Mouse (Mus musculus): ENCODE data around the gene Pip5k1c. TPM values are rescaled to one million over a fixed set of nuclear protein-coding genes. Genes with fewer than 3 reads are reported as not detected.

The Pip5k1c gene
- polyA plus RNA-seq, 1 experiment from 2014 or later, result 123 TPM

DNA sequence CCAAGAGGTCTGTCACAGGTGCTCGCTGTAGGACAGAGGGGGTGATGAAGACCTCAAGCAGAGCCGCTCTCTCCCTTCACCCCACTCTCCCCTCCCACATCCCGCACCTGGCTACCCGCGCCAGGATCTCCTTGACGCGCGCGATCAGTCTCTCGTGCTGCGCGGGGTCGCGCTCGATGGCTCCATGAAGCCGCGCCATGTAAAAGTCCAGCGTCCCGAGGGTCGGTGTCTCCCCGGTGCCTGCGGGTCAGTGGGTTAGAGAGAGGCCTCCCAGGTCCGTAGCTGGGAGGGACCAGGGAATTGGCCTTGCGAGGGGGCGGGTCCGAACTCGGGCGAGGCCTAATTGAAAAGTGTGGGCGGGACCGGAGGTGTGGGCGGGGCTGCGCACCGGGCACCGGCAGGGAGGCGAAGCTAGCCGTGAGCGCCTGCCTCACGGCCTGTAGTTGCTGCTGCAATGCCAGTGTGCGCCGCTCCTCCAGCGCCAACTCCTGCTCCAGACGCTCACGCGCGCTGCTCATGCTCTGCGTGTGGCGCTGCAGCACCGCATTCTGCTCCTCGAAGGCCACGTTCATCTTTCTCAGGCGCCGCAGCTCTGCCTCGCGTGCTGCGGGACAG lies 53.8 kb downstream of the Pip5k1c start:
- Histone ChIP-seq H3K4me1 (peaks cover 29% of the 10 kb centered on the region), H3K27me3 (peaks cover 44% of the 10 kb centered on the region), H3K9me3 (no peaks in the 10 kb centered on the region), H3K27ac (replicated peaks) (no peak overlapping the region), H3K36me3 (no peaks in the 10 kb centered on the region), H3K4me3 (peak overlapping the region; percentile 33), H3K9ac (replicated peaks) (peak overlapping the region; percentile 29; the same call in 1 of the 2 replicates), H3K4me2 (replicated peaks) (peak overlapping the region; percentile 49)
- 5% methylated on average over 55 of the region's 55 CpGs for WGBS
- ATAC-seq (replicated peaks), result no peak

DNA sequence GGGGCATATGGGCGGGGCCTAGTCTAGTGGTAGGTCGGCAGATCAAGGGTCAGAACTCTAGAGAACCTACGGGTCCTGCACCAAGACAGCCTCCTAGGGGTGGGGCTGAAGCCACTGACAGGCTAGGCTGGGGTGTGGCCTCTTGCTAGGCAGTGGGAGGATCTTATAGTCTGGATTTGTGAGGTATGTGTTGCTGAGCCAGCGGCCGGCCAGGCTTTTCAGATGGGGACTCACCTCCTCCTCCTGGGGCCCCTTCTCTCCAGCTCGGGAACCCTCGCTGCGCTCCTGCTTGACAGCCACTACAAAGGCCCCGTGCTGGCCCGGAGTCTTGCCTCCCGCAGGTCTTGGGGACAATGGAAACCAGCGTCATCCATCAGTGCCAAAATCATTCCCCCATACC lies 56.4 kb downstream of the Pip5k1c start:
- H3K4me3 ChIP-seq, result peak overlapping the region; percentile 74

DNA sequence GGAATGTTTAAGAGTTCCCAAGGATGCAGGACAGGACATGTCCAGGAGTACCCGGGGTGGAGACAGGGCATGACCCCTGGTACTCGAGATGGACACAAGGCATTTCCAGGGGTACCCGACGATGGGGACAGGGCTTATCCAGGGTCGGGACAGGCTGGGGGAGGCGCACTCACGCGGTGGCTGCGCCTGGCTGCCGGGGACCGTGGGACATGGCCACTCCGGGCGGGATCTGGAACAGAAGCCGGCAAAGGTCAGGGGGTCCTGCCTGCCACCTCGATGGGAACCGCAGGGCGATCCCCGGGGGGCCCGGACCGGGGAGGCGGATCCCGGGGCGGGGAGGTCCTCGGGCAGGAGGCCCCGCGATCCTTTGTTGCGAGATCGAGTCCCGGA lies 57.2 kb downstream of the Pip5k1c start:
- no peak overlapping the region for H3K27ac ChIP-seq (replicated peaks)
- H3K4me1 ChIP-seq, result peaks cover 21% of the 10 kb centered on the region
- H3K27me3 ChIP-seq, result peaks cover 11% of the 10 kb centered on the region; the same call in 1 of the 2 replicates
- no peaks in the 10 kb centered on the region for H3K9me3 ChIP-seq
- peak overlapping the region; percentile 74 for H3K4me3 ChIP-seq
- WGBS, result 1% methylated on average over 27 of the region's 29 CpGs
- peak; percentile 20 for ATAC-seq (replicated peaks)
- H3K9ac ChIP-seq (replicated peaks), result peak overlapping the region; percentile 63
- H3K36me3 ChIP-seq, result no peaks in the 10 kb centered on the region
- H3K4me2 ChIP-seq (replicated peaks), result peak overlapping the region; percentile 85

More for the DNA sequence above, 56.4 kb downstream of the Pip5k1c start:
- Histone ChIP-seq H3K9ac (replicated peaks) (peak overlapping the region; percentile 63; the same call in 1 of the 2 replicates), H3K4me2 (replicated peaks) (peak overlapping the region; percentile 85), H3K4me1 (peaks cover 21% of the 10 kb centered on the region), H3K9me3 (no peaks in the 10 kb centered on the region), H3K27ac (replicated peaks) (no peak overlapping the region), H3K27me3 (peaks cover 19% of the 10 kb centered on the region; the same call in 1 of the 2 replicates), H3K36me3 (no peaks in the 10 kb centered on the region)
- 7% methylated on average over 12 of the region's 12 CpGs for WGBS
- ATAC-seq (replicated peaks), result no peak

DNA sequence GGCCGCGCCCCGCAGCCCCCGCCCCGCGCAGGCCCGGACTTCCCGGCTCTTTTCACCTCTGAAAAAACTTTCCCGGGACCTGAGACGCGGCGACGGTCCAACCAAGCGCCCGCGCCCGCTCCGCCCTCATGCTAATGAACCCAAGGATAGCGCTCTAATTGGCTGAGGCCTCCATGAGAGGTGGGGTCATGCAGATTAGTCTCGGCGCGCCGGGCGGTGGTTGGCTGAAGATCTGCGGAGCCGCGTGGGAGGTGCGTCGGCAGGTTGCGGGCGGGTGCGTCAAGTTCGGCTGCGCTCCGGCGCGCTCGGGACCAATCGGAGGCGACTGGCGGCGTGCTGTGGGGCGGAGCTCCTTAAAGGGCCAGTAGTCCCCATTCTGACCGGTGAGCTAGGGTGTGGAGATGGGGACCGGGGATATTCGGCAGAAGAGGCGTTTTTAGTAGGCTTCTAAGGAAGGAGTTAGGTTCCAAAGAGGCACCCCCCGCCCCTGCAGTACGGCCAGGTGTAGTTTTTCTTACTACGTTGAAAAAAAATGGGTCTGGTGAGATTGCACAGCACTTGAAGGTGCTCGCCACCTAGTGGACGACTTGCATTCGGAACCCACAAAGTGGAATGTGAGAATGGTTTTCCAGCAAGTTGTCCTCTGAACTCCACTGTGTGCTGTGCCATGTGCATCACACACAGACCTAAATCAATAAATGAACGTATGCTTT lies 57.7 kb downstream of the Pip5k1c start, which contains the start of gene Hmg20b:
Hmg20b (minus strand) TSS at position 130 of the 713 bp plus-strand sequence.
- Histone ChIP-seq H3K4me1 (peaks cover 21% of the 10 kb centered on the region), H3K27ac (replicated peaks) (peak within 1 kb of the TSS; percentile 69), H3K4me3 (peak within 1 kb of the TSS; percentile 74), H3K9ac (replicated peaks) (peak within 1 kb of the TSS; percentile 63), H3K27me3 (peaks cover 6% of the 10 kb centered on the region; the same call in 1 of the 2 replicates), H3K36me3 (no peaks in the 10 kb centered on the region), H3K9me3 (no peaks in the 10 kb centered on the region), H3K4me2 (replicated peaks) (peak within 1 kb of the TSS; percentile 85)
- ATAC-seq (replicated peaks), result peak; percentile 97
- WGBS, result under 1% methylated on average over 54 of the region's 54 CpGs

DNA sequence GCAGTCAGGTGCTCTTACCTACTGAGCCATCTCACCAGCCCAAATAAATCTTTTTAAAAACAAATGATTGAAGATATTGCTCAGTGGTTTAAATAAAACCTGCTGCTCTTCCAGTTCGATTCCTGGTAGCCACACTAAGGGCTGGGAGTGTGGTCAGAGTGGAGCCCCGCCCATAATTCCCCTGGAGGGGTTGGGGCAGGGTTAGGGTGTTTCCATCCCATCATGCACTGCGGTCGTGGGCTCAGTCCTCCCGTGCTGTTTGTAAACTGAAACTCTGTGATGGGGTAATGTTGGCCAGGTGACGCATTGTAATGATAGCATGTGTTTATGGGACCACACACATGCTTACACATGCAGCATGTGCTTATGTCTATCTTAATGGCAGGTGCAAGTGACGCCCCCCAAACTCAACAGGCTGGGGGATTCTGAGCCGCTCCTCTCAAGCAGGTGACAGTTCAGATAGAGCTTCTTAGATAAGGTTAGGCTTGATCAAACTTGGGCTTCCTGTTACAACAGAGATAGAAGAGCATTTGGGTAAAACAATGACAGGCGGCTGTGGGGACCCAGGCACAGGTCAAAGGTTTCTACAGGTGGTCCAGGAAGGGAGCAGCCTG lies 59.0 kb downstream of the Pip5k1c start:
- peaks cover 18% of the 10 kb centered on the region for H3K4me1 ChIP-seq
- ATAC-seq (replicated peaks), result no peak
- H3K9me3 ChIP-seq, result no peaks in the 10 kb centered on the region
- H3K36me3 ChIP-seq, result no peaks in the 10 kb centered on the region
- no peak overlapping the region for H3K9ac ChIP-seq (replicated peaks)
- H3K4me3 ChIP-seq, result no peak overlapping the region
- no peak overlapping the region for H3K27ac ChIP-seq (replicated peaks)
- no peaks in the 10 kb centered on the region for H3K27me3 ChIP-seq
- H3K4me2 ChIP-seq (replicated peaks), result no peak overlapping the region
- 32% methylated on average over 9 of the region's 9 CpGs for WGBS

DNA sequence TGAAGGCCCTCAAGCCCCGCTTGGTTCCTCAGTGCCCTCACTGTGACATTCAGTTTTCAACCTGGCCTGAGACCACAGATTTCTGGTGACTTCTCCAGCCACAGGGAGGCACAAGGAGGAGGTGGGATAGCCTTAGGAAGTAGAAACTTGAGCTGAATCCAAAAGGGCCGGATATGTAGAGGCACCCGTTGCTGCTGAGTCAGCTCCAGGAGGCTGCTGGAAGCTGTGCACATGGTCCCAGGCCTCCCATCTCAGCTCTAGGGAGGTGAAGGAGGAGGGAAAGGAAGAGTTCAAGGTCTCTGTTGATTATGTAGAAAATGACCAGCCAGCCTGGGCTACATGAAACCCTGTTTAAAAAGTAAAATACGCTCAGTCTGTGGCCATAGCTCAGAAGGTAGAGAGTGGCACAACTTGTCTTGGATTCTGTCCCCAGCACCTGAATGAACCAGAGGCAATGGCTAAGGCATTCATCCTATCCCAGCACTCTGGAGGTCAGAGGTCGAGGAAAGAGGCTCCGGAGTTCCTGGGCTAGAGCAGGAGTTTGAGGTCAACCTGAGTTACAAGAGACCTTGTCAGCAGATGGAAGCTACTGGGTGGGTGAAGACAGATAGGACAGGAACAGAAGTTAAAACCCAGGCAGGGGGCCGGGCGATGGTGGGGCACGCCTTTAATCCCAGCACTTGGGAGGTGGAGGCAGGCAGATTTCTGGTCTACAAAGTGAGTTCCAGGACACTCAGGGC lies 62.1 kb downstream of the Pip5k1c start:
- peaks cover 22% of the 10 kb centered on the region for H3K4me1 ChIP-seq
- ATAC-seq (replicated peaks), result no peak
- no peak overlapping the region for H3K4me2 ChIP-seq (replicated peaks)
- no peak overlapping the region for H3K4me3 ChIP-seq
- 67% methylated on average over 9 of the region's 9 CpGs for WGBS
- H3K27me3 ChIP-seq, result no peaks in the 10 kb centered on the region
- no peaks in the 10 kb centered on the region for H3K9me3 ChIP-seq
- no peak overlapping the region for H3K27ac ChIP-seq (replicated peaks)
- no peak overlapping the region for H3K9ac ChIP-seq (replicated peaks)
- no peaks in the 10 kb centered on the region for H3K36me3 ChIP-seq

DNA sequence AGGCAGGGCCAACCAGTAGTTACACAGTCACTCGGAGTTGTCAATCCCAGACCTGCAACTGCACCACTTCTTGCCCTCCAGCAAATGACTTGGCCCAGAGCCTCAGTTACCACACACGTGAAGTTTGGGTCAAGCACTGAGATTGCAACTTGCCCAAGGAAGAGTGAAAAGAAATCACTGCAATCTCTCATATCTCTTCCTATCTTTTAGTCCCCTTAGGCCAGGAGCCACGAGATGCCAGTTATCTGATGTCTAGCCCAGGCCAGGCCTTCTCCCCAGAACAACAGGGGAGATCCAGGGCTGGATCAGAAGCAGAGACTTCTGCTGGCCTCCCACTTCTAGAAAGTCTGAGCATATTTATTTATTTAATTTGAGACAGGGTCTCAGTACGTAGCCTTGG lies 62.8 kb downstream of the Pip5k1c start:
- 87% methylated on average over 4 of the region's 4 CpGs for WGBS
- Histone ChIP-seq H3K9ac (replicated peaks) (no peak overlapping the region), H3K4me2 (replicated peaks) (no peak overlapping the region), H3K4me3 (no peak overlapping the region), H3K4me1 (peaks cover 19% of the 10 kb centered on the region), H3K27ac (replicated peaks) (no peak overlapping the region), H3K9me3 (no peaks in the 10 kb centered on the region), H3K27me3 (no peaks in the 10 kb centered on the region), H3K36me3 (no peaks in the 10 kb centered on the region)
- no peak for ATAC-seq (replicated peaks)

DNA sequence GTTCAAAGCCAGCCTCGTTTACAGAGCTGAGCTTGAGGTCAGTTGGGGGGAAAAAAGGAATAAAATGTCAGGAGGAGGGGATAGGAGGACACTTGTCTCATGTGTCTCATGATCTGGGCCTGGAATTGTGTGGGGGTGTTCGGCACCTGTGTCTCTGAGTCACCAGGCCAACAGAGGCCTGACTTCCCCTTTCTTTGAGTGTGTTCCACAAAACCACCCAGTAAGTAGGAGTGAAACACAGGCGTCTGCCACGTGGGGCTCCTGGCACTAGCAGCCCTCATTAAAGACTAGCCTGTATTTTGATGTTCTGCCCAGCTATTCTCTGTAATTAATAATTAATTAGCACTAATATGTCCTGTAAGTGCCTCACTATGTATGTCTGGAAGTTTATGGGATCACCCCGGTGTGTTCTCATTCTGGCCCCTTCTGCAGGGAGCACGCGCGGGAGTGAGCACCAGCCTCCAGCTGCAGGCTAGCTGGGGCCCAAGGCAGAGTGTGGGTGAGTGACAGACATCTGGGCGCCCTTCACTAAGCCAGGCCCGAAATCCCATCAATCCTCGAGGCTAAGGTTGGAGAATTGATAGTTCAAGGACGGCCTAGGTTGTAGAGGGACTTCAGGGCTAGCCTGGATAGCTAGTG lies 63.7 kb downstream of the Pip5k1c start:
- Histone ChIP-seq H3K27me3 (no peaks in the 10 kb centered on the region), H3K4me1 (peaks cover 19% of the 10 kb centered on the region), H3K4me2 (replicated peaks) (peak overlapping the region; percentile 96), H3K9me3 (no peaks in the 10 kb centered on the region), H3K9ac (replicated peaks) (0 out of 2 replicates have a peak overlapping the region, but pooled peaks have one; percentile 3), H3K27ac (replicated peaks) (no peak overlapping the region), H3K4me3 (peak overlapping the region; percentile 79; the same call in 1 of the 2 replicates), H3K36me3 (no peaks in the 10 kb centered on the region)
- 44% methylated on average over 12 of the region's 12 CpGs for WGBS
- ATAC-seq (replicated peaks), result no peak

DNA sequence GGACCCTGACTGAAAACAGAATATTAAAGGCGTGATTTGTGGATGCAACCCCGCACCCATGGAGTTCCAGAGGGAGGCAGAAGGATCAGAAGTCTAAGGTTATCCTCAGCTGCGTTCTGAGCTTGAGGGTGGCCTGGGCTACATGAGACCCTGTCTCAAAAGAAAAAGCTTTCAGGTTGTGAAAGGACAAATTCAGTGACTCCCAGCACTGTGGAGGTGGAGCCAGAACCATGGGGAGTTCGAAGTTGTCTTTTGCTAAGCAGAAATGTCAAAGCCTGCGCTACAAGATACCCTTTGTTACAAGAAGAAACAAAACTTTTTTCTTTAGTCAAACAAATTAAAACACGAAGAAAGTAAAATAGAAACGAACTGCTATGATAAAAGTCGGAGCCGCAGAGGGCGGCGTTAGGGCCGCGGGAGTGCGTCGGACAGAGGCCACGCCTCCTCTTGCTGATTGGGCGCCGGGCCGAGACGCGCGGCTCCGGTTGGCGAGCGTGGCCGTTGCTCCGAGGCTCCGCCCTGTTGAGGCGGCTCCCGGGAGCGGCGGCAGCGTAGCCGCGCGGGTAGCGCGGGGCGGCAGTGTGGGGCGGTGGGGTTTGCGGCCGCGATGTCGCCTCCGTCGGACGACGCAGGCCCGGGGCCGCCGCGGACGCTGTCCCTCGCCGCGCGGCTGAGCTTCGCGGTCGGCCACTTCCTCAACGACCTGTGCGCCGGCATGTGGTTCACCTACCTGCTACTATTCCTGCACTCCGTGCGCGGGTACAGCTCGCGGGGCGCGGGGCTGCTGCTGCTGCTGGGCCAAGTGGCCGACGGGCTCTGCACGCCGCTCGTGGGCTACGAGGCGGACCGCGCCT lies 64.5 kb downstream of the Pip5k1c start, which contains the start of gene Mfsd12:
Mfsd12 (plus strand) TSS at position 501 of the 854 bp plus-strand sequence.
- no peaks in the 10 kb centered on the region for H3K27me3 ChIP-seq
- H3K4me3 ChIP-seq, result peak within 1 kb of the TSS; percentile 79
- peak; percentile 95 for ATAC-seq (replicated peaks)
- H3K9me3 ChIP-seq, result no peaks in the 10 kb centered on the region
- no peak within 1 kb of the TSS for H3K27ac ChIP-seq (replicated peaks)
- WGBS, result 2% methylated on average over 79 of the region's 79 CpGs
- peaks cover 19% of the 10 kb centered on the region for H3K4me1 ChIP-seq
- peak within 1 kb of the TSS; percentile 96 for H3K4me2 ChIP-seq (replicated peaks)
- H3K9ac ChIP-seq (replicated peaks), result peak within 1 kb of the TSS; percentile 76
- no peaks in the 10 kb centered on the region for H3K36me3 ChIP-seq

DNA sequence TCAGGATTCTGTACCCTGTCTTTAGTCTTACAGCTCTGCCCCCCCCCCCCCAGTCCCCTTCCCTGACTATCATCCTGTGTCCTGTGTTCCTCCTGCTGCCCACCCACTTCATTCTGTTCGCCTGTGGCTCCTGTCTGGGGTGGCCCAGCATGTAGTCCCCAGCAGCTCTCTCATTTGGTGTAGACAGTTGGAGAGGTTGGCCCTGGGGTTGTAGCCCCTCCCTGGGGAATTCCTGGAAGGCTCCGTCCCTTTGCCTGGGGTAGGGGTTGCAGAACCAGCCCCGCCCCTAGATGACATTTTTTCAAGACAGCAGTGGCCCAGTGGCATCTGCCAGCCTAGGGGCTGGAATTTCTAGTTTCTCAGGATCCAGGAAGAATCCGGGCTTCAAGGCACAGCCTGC lies 65.4 kb downstream of the Pip5k1c start:
- 46% methylated on average over 4 of the region's 4 CpGs for WGBS
- H3K4me1 ChIP-seq, result peaks cover 19% of the 10 kb centered on the region
- ATAC-seq (replicated peaks), result no peak
- H3K27ac ChIP-seq (replicated peaks), result no peak overlapping the region
- H3K27me3 ChIP-seq, result peaks cover 2% of the 10 kb centered on the region
- peak overlapping the region; percentile 76 for H3K9ac ChIP-seq (replicated peaks)
- no peaks in the 10 kb centered on the region for H3K9me3 ChIP-seq
- H3K4me3 ChIP-seq, result peak overlapping the region; percentile 79
- no peaks in the 10 kb centered on the region for H3K36me3 ChIP-seq
- H3K4me2 ChIP-seq (replicated peaks), result peak overlapping the region; percentile 96

All from forebrain, embryonic 15.5 days (tissue).